Mouse (Mus musculus) layer of hippocampus, postnatal 10 days (tissue): Measurements from ENCODE around the gene Minos1. TPM values are rescaled to one million over a fixed set of nuclear protein-coding genes. Genes with fewer than 3 reads are reported as not detected.

Experiments used
- DNase-seq, 2 experiments: peaks; one replicate each; pipeline ENCODE4 v3.0.0; 2021; ENCODE audit warnings: low spot score in 2 of 2
- total RNA-seq, 2 experiments: library from RNA; stranded (reverse); gene quantifications; 2 replicates each; pipeline ENCODE4 v1.2.3; 2021

The Minos1 gene
- total RNA-seq, 2 experiments from 2014 or later: 206 to 208 TPM

DNA sequence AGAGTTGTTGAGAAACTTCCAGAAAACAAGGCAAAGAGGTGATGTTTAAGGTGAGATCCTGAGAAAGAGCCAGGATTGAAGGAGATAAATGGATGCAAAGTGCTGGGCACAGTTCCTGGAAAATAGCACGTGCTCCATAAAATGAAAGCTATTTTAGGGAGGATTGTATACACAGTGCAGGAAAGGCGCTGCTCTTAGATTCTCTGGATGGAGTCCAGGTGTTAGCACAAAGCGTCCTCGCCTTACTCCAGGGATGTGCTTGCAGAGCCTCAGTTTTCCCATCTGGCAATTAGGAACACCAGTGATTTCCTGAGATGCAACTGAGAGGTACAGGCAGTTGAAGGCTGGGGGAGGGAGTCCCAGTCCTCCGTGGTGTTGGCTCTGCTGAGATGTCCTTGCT is 34.7 kb downstream of the Minos1 start:
- no peak for DNase-seq

DNA sequence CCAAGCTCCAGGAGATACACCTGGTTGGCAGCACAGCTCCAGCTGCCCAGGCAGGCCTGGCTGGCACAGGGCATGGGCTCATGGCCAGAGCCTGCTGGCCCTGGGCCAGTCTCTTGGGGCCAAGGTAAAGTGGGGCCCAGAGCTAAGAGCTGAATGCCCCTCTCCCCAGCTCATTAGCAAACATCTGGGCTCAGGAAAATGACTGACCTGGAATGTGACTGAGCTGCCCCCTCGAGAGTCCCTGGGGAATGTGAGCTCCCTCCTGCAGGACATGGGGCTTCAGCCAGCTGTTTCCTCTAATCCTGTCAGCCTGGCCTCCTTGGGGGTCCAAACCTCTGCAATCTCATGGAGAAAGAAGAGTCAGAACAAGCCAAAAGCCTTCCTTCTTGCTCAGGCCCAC is 35.5 kb downstream of the Minos1 start:
- no peak for DNase-seq

DNA sequence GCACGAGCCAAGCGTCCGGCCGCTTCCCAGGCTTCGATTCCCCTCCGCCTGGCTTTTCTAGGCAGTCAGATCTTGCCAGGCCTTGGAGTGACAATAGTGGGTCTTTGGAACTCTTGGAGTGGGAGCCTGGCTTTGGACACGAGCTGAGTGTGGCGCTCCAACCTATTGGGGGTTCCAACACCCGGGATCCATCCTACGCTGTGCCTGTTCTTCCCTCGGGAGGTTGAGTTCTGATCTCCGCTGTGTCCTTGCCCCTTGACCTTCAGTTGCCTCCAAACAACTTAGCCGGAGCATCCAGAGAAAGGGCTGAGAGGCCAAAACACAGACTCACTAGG is 37.8 kb downstream of the Minos1 start:
- DNase-seq: no peak

DNA sequence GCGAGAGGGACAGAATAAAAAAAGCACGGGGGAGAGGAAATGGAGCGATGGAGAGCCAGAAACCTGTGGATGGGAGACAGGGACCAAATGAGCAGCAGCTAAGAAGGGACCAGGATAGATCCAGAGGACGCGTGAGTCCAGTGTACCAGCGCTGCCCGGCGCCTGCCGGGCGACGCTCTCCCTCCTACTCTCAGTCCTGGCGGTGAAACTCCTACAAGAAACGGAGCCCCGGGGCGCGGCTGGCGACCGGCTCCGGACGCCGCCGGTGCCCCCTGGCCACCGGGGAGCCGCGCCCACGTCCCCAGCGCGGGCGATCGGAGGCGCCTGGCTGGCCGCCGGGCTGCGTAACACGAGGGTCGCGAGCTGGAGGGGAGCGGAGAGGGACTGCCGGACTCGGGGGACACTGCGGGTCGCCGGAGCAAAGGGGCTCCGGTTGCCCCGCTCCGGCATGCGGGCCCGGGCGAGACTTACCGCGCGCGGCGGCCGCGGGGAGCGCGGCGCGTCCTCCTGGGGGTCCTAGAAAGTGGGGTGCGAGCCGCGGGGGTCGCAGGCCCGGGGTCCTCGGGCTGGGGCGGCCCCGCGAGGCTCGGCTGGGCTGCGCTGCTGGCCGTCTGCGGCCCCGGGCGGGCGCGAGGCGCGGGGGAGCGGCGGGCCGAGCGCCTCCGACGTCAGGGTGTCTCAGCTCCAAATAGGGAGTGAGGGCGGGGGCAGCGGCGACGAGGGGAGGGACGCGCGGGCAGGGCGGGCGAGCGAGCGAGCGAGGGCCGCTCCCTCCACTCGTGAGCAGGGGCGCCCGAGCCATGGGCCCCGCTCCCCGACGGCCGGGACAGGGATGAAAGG is 38.3 kb downstream of the Minos1 start, which contains the start of gene Nbl1:
Nbl1 (minus strand) TSS at position 638 of the 840 bp plus-strand sequence.
- peak in 1 of 2 experiments; percentile 53 for DNase-seq

DNA sequence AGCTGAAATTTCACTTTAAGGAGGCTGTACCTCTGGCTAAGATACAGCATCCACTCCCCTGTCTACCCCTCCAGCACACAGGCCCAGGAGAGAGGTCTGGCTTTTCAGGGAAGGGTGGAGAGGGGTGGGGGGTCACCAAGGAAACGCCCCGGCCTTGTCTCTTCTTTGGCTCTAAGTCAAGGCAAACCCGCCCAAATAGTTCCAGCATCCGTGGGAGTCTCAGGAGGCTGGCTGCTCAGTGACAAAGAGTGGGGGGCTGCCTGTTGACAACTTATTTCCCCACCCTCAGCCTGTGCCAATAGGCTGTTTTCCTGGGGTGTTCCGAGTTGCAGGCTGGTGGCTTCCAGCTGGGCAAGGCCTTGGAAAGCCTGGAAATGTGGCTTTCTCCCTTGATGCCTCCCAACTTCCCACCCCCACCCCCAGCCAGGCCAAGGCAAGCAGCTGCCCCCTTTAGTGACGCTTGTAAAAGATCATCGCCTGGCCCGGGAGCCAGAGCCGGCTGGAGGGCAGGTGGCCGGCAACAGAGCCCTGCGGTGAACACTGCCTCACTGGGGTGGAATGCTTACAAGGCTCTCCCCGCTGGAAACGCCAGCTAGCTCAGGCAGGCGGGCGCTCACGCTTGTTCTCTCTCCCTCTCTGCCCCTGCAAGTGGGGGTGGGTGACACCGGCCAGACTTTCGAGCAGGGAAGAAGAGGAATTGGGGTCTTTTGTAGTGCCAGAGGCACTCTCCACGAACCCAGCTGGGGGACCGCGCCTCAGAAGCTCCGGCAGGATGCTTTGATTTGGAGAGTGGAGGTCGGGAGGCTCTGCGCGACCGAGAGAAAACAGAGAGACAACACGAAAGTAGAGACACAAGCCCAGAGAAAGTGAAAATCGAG is 39.2 kb downstream of the Minos1 start:
- peak in 1 of 2 experiments; percentile 49 for DNase-seq

DNA sequence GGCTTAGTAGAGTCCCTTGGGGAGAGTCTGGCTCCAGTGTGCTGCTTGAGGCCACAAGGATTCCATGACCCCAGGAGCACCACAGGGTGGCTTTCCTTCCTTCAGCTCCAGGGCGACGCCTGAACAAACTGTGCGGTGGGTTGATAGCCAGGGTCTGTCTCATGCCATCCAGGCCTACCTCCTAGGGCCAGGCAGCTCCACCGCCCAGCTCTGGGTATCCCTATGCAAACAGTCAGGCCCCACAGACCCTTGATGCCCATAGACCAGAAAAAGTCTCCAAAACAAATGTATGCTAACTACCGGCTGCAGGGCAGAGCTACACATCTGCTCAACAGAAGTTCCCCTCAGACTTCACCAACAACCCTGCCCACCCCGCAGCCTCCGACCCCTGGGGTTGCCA is 39.8 kb downstream of the Minos1 start:
- no peak for DNase-seq

DNA sequence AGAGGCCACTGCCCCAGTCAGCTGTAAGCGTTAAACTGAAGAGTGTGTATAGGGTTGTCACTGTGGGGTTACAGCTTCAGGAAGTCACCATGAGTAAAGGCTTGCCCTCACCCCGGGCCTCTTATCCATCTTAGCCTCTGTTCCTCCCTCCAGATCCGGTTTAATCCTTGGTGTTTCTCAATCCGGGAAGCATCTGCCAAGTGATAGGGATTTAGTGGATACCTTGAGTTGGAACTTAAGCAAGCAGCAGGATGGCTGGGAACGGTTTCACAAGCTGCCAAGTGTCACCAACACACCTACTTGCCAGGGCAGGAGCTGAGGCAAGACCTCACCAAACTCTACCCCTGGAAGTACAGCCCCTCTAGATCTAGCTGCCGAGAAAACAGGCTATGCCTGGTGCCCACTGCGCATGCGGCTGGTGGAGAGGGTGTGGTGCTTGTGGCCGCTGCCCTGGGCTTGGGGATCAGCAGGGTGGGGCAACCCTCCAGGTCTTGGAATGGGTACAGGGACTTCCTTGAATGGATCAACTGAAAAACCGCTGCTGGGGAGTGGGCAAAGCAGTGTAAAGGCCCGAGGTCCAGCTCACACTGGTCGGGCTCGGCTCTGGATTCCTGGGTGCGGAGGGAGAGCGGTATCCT is 40.5 kb downstream of the Minos1 start:
- no peak for DNase-seq

DNA sequence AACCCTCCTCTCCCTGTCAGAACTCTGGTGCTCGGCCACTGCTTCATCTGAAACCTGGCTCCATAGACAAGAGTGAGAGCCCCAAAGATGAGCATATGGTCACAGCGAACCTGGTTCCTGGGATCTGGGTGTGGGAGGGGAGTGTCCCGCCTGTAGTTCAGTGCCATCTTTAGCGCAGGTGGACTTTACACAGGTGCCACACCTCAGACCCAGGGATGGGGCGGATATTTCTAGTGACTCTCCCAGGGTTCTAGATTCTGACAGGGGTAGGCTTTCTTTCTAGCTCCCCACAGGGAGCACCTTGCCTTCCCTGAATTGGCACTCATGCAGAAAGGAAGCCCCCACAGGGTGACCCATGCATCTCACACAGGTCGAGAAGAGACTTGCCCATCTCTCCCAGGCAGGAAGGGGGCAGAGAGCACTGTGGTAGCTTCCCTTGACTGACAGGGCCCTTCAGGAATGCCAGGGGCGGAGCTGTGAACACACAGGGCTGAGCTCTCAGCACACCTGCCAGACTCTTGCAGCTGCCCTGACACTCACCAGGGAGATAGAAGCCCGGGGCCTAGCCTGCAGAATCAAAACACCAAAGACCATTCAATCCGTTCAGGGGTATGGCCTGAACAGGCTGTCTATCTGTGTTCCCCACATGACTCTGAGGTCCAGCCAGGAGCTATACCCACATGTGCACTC is 41.8 kb downstream of the Minos1 start:
- no peak for DNase-seq

DNA sequence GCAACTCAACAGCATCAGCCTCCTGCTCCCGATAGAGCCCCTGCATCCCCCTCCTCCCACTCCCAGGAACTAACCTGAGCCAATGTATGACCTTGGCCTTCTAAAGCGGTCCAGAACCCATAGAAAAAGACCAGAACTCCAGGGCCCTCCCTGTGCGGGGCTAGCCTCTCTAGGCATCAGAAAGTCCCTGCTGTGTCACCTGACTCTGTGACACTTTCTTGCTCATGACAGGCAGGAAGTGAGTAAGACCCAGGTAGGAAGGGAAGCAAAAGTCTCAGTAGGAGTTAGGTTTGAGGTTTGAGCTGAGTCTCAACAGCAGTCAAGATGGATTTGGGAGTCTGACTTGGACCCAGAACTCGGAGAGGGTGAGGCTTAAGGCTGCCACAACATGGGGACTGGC is 43.9 kb downstream of the Minos1 start:
- no peak for DNase-seq

DNA sequence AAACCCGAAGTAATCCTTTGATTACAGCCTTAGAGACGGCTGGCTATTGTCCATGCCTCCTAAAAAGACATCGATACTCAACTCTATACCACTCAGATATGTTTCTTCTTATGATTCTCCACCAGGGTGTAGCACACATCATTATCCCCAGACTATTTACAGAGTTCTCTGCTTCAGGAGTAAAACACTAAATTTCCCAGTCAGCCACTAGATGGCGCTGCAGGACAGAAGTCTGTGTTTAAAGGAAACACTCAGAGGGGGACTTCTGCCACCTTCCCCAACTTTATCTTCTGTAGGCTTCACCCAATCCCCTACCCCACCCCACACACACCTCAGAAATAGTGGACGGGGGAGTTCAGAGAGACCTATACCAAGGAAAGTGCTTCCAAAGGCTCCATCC is 44.9 kb downstream of the Minos1 start:
- DNase-seq: peak; percentile 95 to 96

DNA sequence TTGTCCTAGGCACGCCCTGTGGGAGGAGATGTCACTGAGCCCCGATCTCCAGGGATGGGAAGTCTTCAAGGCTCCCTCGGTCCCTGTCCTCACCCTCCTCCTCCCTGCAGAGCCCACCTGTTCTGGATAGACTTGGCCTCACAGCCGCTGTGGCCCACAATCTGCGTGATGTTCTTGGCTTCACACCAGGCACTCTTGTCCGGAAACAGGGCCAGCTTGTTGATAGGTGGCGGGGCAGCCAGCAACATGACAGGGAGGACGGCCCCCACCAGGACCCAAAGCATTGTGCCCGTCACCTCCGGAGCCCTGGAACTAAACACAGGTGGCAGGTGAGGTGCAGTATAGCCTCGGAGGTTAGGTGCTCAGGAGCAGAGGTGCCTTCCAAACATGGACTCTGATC is 45.6 kb downstream of the Minos1 start:
- DNase-seq: no peak

DNA sequence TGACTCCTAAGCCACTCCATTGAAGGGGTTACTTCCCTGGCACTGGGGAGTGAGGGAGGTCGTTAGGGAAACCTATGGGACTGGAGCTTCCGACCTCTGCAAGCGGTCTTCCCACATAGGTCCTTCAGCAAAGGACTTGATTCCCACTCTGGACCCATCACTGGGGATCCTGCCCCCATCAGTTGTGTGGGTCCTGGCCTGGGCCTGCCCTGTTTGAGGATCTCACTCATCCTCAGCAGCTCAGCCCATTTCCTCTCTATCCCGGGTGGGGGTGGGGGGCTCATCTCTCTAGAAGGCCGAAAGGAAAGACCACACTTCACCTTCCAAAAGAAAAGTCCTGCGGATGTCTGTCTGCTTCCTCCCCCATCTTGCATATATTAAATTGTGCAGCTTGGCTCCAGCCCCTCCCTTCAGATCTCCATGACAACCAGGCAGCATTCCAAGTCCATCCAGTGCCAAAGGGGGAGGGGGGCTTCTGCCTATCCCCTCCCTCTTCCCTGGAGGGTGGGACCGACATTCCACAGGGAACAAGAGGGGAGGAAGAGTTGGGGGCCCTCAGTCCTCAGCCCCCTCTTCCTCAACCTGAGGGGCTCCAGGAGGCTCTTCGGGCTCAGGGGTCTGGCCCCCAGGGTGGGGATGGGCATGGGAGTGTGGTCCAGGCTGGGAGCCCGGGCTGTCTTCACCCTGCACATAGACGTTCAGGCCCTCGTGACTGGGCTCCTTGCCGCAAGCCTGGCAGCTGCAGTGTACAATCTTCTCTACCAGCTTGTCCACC is 47.9 kb downstream of the Minos1 start:
- peak; percentile 78 to 81 for DNase-seq

DNA sequence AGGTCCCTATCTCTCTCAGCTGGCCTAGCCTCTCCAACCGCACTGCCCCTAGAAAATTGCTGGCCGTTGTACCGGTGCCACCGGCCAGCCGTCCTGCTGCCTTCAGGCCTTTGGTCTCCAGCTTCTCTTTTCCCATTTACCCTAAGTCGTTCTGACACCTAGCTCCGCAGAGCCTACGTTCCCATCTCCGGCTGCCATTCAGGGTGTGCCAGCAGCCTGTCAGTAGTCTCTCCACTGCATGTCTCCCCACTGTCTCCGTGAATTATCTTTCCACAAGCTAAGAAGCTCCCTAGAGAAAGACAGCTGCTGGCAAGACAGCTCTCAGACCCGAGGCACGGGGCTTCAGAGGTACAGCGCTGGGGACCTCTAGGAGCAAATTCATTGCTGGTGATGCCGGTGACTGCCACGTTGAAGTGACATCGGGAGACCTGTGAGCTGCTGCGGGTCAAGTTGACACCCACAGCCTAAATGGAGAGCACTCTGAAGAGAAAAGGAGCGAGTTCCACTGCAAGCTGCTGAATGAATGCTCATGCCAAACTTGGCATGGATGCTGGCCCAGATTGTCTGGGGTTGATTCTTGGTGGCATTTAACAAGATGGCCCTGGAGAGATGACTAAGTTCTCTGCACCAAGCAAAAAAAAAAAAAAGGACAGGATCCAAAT is 49.5 kb downstream of the Minos1 start:
- DNase-seq: peak; percentile 42 to 61

DNA sequence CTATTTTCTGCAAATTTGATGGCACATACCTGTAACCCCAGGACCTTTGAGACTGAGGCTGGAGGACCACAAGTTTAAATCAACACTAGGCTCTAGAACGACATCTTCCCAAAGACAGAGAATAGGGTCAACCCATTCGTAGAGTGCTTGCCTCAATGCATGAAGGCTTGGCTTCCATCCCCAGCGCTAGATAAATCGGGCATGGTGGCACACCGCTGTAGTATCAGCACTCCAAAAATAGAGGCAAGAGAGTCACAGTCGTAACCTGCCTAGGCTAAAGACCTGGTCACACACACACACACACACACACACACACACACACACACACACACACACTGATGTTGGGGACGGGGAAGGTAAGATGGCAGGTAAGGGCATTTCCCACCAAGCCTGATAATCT is 50.7 kb downstream of the Minos1 start:
- DNase-seq: no peak

DNA sequence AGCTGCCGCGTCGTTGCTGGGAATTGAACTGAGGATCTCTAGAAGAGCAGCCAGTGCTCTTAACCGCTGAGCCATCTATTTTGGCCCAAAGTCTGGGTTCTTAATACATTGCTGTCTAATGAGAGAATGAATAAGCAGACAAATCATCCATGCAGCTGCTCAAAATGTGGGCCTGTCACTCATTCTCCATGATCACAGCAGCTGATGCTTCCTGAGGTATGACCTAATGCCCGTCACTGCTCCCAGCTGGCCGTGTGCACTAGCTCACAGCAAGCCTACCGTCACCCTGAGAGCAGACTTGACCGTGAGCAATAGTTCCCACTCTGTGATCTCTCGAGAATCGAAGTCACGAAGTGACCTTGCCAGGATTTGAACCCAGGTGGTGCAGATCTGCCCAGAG is 51.5 kb downstream of the Minos1 start:
- no peak for DNase-seq

DNA sequence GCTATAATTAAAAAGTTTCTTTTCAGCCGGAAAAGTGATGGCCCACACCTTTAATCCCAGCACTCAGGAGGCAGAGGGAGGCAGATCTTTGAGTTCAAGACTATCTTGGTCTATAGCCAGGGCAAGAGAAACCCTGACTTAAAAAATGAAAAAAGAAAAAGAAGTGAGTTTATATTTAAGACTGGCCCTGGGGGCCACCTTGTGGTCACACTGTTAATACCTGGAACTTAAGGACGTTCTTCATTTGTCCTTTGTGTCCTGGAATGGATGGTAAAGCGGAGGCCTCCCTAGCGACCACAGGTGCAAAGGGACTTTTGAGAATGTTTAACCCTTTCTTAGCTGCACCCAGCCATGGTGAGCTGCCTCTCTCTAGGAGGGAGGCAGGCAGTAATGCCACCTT is 52.2 kb downstream of the Minos1 start:
- no peak for DNase-seq

DNA sequence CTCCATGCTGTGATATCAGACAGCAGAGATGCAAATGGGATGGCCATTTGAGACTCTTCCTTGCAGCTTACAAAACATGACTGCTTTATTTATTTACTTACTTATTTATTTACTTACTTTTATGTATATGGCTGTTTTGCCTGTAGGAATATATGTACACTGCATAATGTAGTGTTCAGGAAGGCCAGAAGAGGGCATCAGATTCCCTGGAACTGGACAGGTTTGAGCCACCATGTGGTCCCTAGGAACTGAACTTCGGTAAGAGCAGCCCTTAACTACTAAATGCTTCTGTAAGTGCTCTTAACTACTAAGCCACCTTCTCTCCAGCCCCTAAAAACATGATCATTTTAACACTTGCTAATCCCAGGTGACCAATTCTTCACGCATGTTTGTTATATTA is 52.6 kb downstream of the Minos1 start:
- DNase-seq: no peak

DNA sequence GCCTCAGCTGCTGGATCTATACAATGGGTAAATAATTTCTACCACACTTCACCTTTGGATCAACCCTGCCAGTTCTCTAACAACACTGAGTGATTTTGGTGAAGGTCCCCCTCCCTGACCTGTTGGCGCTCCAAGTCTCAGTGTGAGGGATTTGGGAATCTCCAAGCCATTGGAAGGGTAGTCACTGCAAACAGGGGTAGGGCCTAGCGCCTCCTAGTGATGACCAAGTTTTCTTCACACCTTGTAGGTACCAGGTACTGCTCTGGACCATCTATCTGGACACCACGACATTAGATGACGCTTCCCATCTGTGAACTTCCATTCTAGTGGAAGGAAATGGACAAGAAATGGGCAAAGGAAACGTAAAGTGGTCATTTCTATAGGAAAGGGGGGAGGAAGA is 55.0 kb downstream of the Minos1 start:
- DNase-seq: no peak

DNA sequence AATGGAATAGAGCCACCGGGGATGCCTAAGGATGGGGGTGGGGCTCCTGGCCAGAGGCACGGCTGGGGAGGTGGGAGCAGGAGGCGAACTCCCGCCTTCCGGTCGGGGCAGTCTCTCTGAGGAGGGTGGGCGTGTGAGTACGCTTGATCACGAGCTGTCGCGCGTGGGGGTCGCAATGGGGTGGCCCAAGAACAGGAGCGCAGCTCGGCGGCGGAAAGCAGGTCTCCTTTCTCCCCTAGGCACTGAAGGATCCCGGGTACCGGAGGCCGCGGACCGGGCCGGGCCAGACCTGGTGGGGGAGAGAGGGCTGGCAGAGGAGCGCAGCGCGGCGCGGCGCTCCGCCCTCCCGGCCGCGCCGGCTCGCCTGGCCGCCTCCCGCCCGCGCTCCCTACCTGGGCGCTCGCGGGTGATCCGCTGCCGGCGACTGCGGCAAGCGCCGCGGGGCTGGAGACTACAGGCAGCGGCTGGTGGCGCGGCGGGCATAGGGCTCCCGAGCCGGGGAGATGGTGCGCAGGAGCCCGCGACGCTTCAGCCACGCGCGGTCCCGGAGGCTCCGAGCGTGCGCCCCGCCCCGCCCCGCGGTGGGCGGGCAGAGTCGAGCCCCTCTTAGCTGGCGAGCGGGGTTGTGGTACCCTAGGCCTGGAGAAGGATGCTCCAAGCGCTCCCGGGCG is 55.7 kb downstream of the Minos1 start, which contains the start of gene Htr6:
Htr6 (minus strand) TSS at position 530 of the 671 bp plus-strand sequence.
- DNase-seq: peak in 1 of 2 experiments; percentile 45
